Mouse (Mus musculus) skeletal muscle tissue, postnatal 0 days (tissue): ENCODE data around the gene Snx18. TPM values are rescaled to one million over a fixed set of nuclear protein-coding genes. Genes with fewer than 3 reads are reported as not detected.

Experiments
- polyA plus RNA-seq: library from polyadenylated mRNA; unstranded; fragments of >200 nt; fragmentation: Nextera tagmentation; extraction: Ambion mirVana; gene quantifications from 2 replicates; pipeline ENCODE4 v1.2.1, GENCODE M21; 2015

Gene Snx18
- polyA plus RNA-seq, result 10.1 and 12.3 TPM in 2 replicates

GRCm38 (mm10) chr13:113617891-113618823 lies at the start of gene Snx18:
Gene Snx18 (minus strand): TSS chr13:113618564.

DNA sequence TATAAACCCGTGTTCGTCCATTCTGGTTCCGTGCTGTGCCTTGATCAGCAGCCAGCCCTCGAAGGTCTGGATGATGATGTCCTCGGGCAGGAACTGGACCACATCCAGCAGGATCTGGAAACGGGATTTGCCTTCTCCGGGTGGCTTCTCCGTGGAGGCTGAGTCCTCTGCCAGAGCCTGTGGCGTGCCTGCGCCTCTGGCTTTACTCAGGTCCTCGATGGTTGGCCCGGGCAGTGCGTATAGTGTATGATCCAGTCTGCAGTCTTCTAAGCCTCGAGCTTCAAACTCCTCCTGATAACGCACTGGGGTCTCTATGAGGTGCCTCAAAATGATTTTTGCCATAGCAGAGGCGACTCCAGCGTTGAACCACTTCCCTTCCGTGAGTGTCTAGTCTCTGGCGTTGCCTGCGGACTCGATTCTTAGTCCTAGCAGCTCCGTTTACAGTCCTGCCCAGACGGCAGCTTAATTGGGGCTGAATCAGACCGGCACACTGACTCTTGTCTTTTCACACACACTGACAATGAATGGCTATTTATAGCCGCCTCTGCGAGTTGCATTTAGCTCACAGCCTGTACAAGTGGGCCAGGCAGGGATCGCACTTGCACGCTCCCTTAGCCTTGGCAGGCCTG lies 44.9 kb upstream of the Snx18 start, which contains the start of gene Hspb3:
TSS of gene Hspb3 (minus strand) at position 526 of the 629 bp plus-strand sequence.

Other genes starting within 250 kb of the Snx18 start
- 97.9 and 108 TPM in 2 replicates for gene Hspb3, start 45.1 kb upstream of the Snx18 start, polyA plus RNA-seq
- gene Arl15, start 175.9 kb upstream of the Snx18 start, polyA plus RNA-seq, result 3.3 and 4.0 TPM in 2 replicates